Comparison of ENCODE assay signal across 27 mouse cellular contexts in genomic region chr17:43136720-43137119, GRCm38 (mm10).
DNase-seq lines count a peak whose midpoint lies in the region; ATAC-seq and TF ChIP-seq lines count a peak whose summit lies in the region.
"Had no signal": no experiment of that assay in that cellular context is flagged by ENCODE, and none has a peak within 500 bp of the region (broad histone marks: within the 10 kb centered on the region; RNA-seq: fewer than 3 reads in every experiment).

No protein-coding gene starts in this region.

- TF ChIP-seq CTCF in hindbrain, postnatal 0 days (IDR thresholded peaks at IDR 0.05; ENCODE audit: low read depth), result no peak
- no peak for TF ChIP-seq CTCF in bone marrow, adult 2 months (IDR thresholded peaks at IDR 0.05; ENCODE audit: control insufficient read depth, insufficient read depth, low read length)
- no peak for TF ChIP-seq CTCF in midbrain, postnatal 0 days (IDR thresholded peaks at IDR 0.05)
- no peak for TF ChIP-seq CTCF in left cerebral cortex, adult 2 months (IDR thresholded peaks at IDR 0.05)

- intact Hi-C loops in left cerebral cortex, adult 2 months (cut with DNase I), result no loop called here

- no peaks in the 10 kb centered on the region for H3K36me3 ChIP-seq in forebrain, embryonic 15.5 days
- no peaks in the 10 kb centered on the region for H3K36me3 ChIP-seq in forebrain, embryonic 12.5 days (replicated peaks)
- H3K36me3 ChIP-seq in hindbrain, postnatal 0 days (ENCODE audit: insufficient read depth, low read length), result no peaks in the 10 kb centered on the region
- H3K36me3 ChIP-seq in hindbrain, embryonic 11.5 days (ENCODE audit: control insufficient read depth, insufficient read depth, low read length), result no peaks in the 10 kb centered on the region
- H3K36me3 ChIP-seq in midbrain, postnatal 0 days (ENCODE audit: insufficient read depth, low read length), result no peaks in the 10 kb centered on the region
- H3K36me3 ChIP-seq: heart, embryonic 15.5 days; hindbrain, embryonic 13.5 days; liver, embryonic 12.5 days; stomach, embryonic 15.5 days had no signal

- H3K9ac ChIP-seq in forebrain, embryonic 15.5 days (replicated peaks), result no peak overlapping the region
- H3K9ac ChIP-seq in forebrain, embryonic 12.5 days, result no peak overlapping the region
- no peak overlapping the region for H3K9ac ChIP-seq in hindbrain, postnatal 0 days (replicated peaks; ENCODE audit: low read length)
- H3K9ac ChIP-seq in hindbrain, embryonic 11.5 days (ENCODE audit: low read depth, low read length), result no peak overlapping the region
- no peak overlapping the region for H3K9ac ChIP-seq in midbrain, postnatal 0 days (replicated peaks; ENCODE audit: low read length, poor library complexity, severe bottlenecking)
- H3K9ac ChIP-seq: heart, embryonic 15.5 days; hindbrain, embryonic 13.5 days; liver, embryonic 12.5 days; liver, postnatal 0 days; stomach, embryonic 15.5 days had no signal

- H3K27me3 ChIP-seq in forebrain, embryonic 15.5 days, result no peaks in the 10 kb centered on the region
- H3K27me3 ChIP-seq in forebrain, embryonic 12.5 days, result no peaks in the 10 kb centered on the region
- H3K27me3 ChIP-seq in hindbrain, postnatal 0 days (ENCODE audit: insufficient read depth, low read length), result no peaks in the 10 kb centered on the region
- H3K27me3 ChIP-seq in hindbrain, embryonic 11.5 days (ENCODE audit: control insufficient read depth, insufficient read depth, low read length), result no peaks in the 10 kb centered on the region
- H3K27me3 ChIP-seq in midbrain, postnatal 0 days (ENCODE audit: insufficient read depth, low read length), result no peaks in the 10 kb centered on the region
- H3K27me3 ChIP-seq: heart, embryonic 15.5 days; hindbrain, embryonic 13.5 days; liver, embryonic 12.5 days; Patski; stomach, embryonic 15.5 days had no signal

- TF ChIP-seq POLR2A in bone marrow, adult 2 months (IDR thresholded peaks at IDR 0.05; ENCODE audit: borderline replicate concordance, control insufficient read depth, low read depth, low read length), result no peak

- 0 out of 2 replicates have a peak, but pooled peaks have one; percentile 46 for ATAC-seq in forebrain, embryonic 15.5 days (replicated peaks)
- no peak for ATAC-seq in forebrain, embryonic 12.5 days (ENCODE audit: low FRiP score)
- ATAC-seq in hindbrain, postnatal 0 days, result peak; percentile 64; the same call in 1 of the 2 replicates
- ATAC-seq in hindbrain, embryonic 11.5 days (ENCODE audit: low FRiP score), result no peak
- peak; percentile 71 for ATAC-seq in midbrain, postnatal 0 days (ENCODE audit: low FRiP score)
- ATAC-seq: liver, embryonic 12.5 days; liver, postnatal 0 days; lung, postnatal 0 days; Patski had no signal

- no peaks in the 10 kb centered on the region for H3K9me3 ChIP-seq in forebrain, embryonic 15.5 days
- no peaks in the 10 kb centered on the region for H3K9me3 ChIP-seq in forebrain, embryonic 12.5 days
- no peaks in the 10 kb centered on the region for H3K9me3 ChIP-seq in hindbrain, postnatal 0 days (ENCODE audit: low read length)
- H3K9me3 ChIP-seq in hindbrain, embryonic 11.5 days (ENCODE audit: control insufficient read depth, low read length), result no peaks in the 10 kb centered on the region
- no peaks in the 10 kb centered on the region for H3K9me3 ChIP-seq in midbrain, postnatal 0 days (ENCODE audit: low read length)
- H3K9me3 ChIP-seq: heart, embryonic 15.5 days; hindbrain, embryonic 13.5 days; liver, embryonic 12.5 days; stomach, embryonic 15.5 days had no signal

- H3K27ac ChIP-seq in forebrain, embryonic 15.5 days (replicated peaks), result no peak overlapping the region
- H3K27ac ChIP-seq in forebrain, embryonic 12.5 days, result no peak overlapping the region
- H3K27ac ChIP-seq in hindbrain, postnatal 0 days, result no peak overlapping the region
- H3K27ac ChIP-seq in hindbrain, embryonic 11.5 days (ENCODE audit: low read depth, low read length), result no peak overlapping the region
- peak overlapping the region; percentile 85; the same call in 1 of the 2 replicates for H3K27ac ChIP-seq in bone marrow, adult 2 months (ENCODE audit: control insufficient read depth, insufficient read depth, low read depth, low read length, poor library complexity)
- H3K27ac ChIP-seq in midbrain, postnatal 0 days (ENCODE audit: low read depth, low read length), result 0 out of 2 replicates have a peak overlapping the region, but pooled peaks have one; percentile 0
- no peak overlapping the region for H3K27ac ChIP-seq in left cerebral cortex, adult 2 months
- H3K27ac ChIP-seq: heart, embryonic 15.5 days; layer of hippocampus, adult 2 months; liver, embryonic 12.5 days; stomach, embryonic 15.5 days had no signal

- no peaks in the 10 kb centered on the region for H3K4me1 ChIP-seq in forebrain, embryonic 15.5 days
- H3K4me1 ChIP-seq in forebrain, embryonic 12.5 days, result no peaks in the 10 kb centered on the region
- peaks cover 7% of the 10 kb centered on the region; the same call in 1 of the 2 replicates for H3K4me1 ChIP-seq in hindbrain, postnatal 0 days (ENCODE audit: insufficient read depth, low read length)
- H3K4me1 ChIP-seq in hindbrain, embryonic 11.5 days (replicated peaks; ENCODE audit: control insufficient read depth, insufficient read depth, low read length), result no peaks in the 10 kb centered on the region
- H3K4me1 ChIP-seq in bone marrow, adult 2 months (ENCODE audit: control insufficient read depth, insufficient read depth, low read length), result peaks cover 11% of the 10 kb centered on the region
- H3K4me1 ChIP-seq in midbrain, postnatal 0 days (ENCODE audit: insufficient read depth, low read length), result peaks cover 2% of the 10 kb centered on the region; the same call in 1 of the 2 replicates
- H3K4me1 ChIP-seq: heart, embryonic 15.5 days; stomach, embryonic 15.5 days had no signal

- no peak overlapping the region for H3K4me2 ChIP-seq in forebrain, embryonic 15.5 days (replicated peaks)
- no peak overlapping the region for H3K4me2 ChIP-seq in forebrain, embryonic 12.5 days
- H3K4me2 ChIP-seq in hindbrain, postnatal 0 days (ENCODE audit: low read depth, low read length), result no peak overlapping the region
- no peak overlapping the region for H3K4me2 ChIP-seq in hindbrain, embryonic 11.5 days (replicated peaks; ENCODE audit: low read depth, low read length)
- H3K4me2 ChIP-seq in midbrain, postnatal 0 days (ENCODE audit: low read depth, low read length, poor library complexity, severe bottlenecking), result no peak overlapping the region
- H3K4me2 ChIP-seq: heart, embryonic 15.5 days; hindbrain, embryonic 13.5 days; liver, embryonic 12.5 days; stomach, embryonic 15.5 days had no signal

- 61% methylated on average over 4 of the region's 4 CpGs for WGBS in forebrain, embryonic 15.5 days
- WGBS in forebrain, embryonic 12.5 days, result 61% methylated on average over 4 of the region's 4 CpGs
- 43% methylated on average over 4 of the region's 4 CpGs for WGBS in hindbrain, postnatal 0 days
- 64% methylated on average over 4 of the region's 4 CpGs for WGBS in hindbrain, embryonic 11.5 days
- WGBS in bone marrow, adult 2 months, result 60% methylated on average over 4 of the region's 4 CpGs
- WGBS in midbrain, postnatal 0 days, result 50% methylated on average over 4 of the region's 4 CpGs

- peak; percentile 31 for DNase-seq in hindbrain, postnatal 0 days (ENCODE audit: low spot score)
- DNase-seq in hindbrain, embryonic 11.5 days (ENCODE audit: low spot score), result no peak
- DNase-seq in midbrain, postnatal 0 days (ENCODE audit: low spot score), result peak; percentile 34
- DNase-seq in left cerebral cortex, adult 2 months (ENCODE audit: extremely low spot score in 1 of 2, low spot score in 2 of 2), result no peak
- DNase-seq: adrenal gland, postnatal 14 days; cerebellum, adult 11-12 months; cerebellum, postnatal 25 days; gastrocnemius, postnatal 14 days; kidney, adult 2 months; kidney, postnatal 36 days; left cerebral cortex, postnatal 4 days; liver, postnatal 0 days; lung, postnatal 4 days; right cerebral cortex, postnatal 25 days; thymus, adult 2 months; thymus, postnatal 36 days had no signal

- H3K4me3 ChIP-seq in forebrain, embryonic 15.5 days, result no peak overlapping the region
- no peak overlapping the region for H3K4me3 ChIP-seq in forebrain, embryonic 12.5 days (replicated peaks)
- no peak overlapping the region for H3K4me3 ChIP-seq in hindbrain, postnatal 0 days (ENCODE audit: low read length)
- no peak overlapping the region for H3K4me3 ChIP-seq in hindbrain, embryonic 11.5 days (ENCODE audit: low read depth, low read length)
- no peak overlapping the region for H3K4me3 ChIP-seq in bone marrow, adult 2 months (replicated peaks; ENCODE audit: control insufficient read depth, low read depth, low read length)
- H3K4me3 ChIP-seq in midbrain, postnatal 0 days (ENCODE audit: low read depth, low read length), result no peak overlapping the region
- no peak overlapping the region for H3K4me3 ChIP-seq in left cerebral cortex, adult 2 months
- H3K4me3 ChIP-seq: heart, embryonic 15.5 days; hindbrain, embryonic 13.5 days; layer of hippocampus, adult 2 months; liver, embryonic 12.5 days; megakaryocyte, embryonic 14.5 days; stomach, embryonic 15.5 days had no signal

Comparison
In these comparisons a context has a peak if more than half of its experiments do, and no peak if none do; other contexts are left out.
1. ATAC-seq: peak in forebrain, embryonic 15.5 days (single experiment), hindbrain, postnatal 0 days (single experiment) and midbrain, postnatal 0 days (single experiment); none in forebrain, embryonic 12.5 days (single experiment) and hindbrain, embryonic 11.5 days (single experiment).
2. DNase-seq: peak in hindbrain, postnatal 0 days (single experiment) and midbrain, postnatal 0 days (single experiment); none in hindbrain, embryonic 11.5 days (single experiment) and left cerebral cortex, adult 2 months (0 of 2).
3. H3K27ac ChIP-seq: peak in bone marrow, adult 2 months (single experiment) and midbrain, postnatal 0 days (single experiment); none in forebrain, embryonic 15.5 days (single experiment), forebrain, embryonic 12.5 days (single experiment), hindbrain, postnatal 0 days (single experiment), hindbrain, embryonic 11.5 days (single experiment) and left cerebral cortex, adult 2 months (single experiment).